Mouse (Mus musculus): ENCODE measurements around the gene Psen1.

- no peak for TF ChIP-seq POLR2A (IDR thresholded peaks at IDR 0.05; ENCODE audit: borderline replicate concordance, extremely low read depth, insufficient read depth, insufficient read length, poor library complexity, severe bottlenecking)
- TF ChIP-seq CTCF (IDR thresholded peaks at IDR 0.05; ENCODE audit: borderline replicate concordance, extremely low read depth, insufficient read depth, insufficient read length) = no peak
Observed at GRCm38 (mm10) chr12:83709934-83710333, 22.0 kb downstream of the Psen1 start.
